Mouse (Mus musculus) hindbrain, embryonic 10.5 days (tissue): ENCODE data around the gene Bivm. TPM values are rescaled to one million over a fixed set of nuclear protein-coding genes. Genes with fewer than 3 reads are reported as not detected.
A peak's percentile ranks its signal among the peaks of the same experiment; 100 is the strongest.

Experiments used
- DNase-seq: peaks from one replicate; pipeline ENCODE4 v3.0.0-alpha.2; 2017; ENCODE audit warnings: low spot score
- H3K27ac ChIP-seq: fragments of 300-500 bp; sonication (generic); 2 replicates; pipeline ENCODE4 v1.5.1; 2016; ENCODE audit warnings: mild to moderate bottlenecking, moderate library complexity
- H3K27me3 ChIP-seq: fragments of 300-500 bp; sonication (generic); 2 replicates; pipeline ENCODE4 v1.6.1; 2016; ENCODE audit warnings: mild to moderate bottlenecking; ENCODE audit not compliant: poor library complexity, insufficient read depth, severe bottlenecking
- H3K36me3 ChIP-seq: fragments of 300-500 bp; sonication (generic); 2 replicates; pipeline ENCODE4 v1.6.1; 2016; ENCODE audit warnings: mild to moderate bottlenecking, moderate library complexity
- H3K4me1 ChIP-seq: fragments of 300-500 bp; sonication (generic); replicated peaks from 2 replicates; pipeline ENCODE4 v1.6.1; 2016; ENCODE audit warnings: mild to moderate bottlenecking
- H3K4me3 ChIP-seq: fragments of 300-500 bp; sonication (generic); 2 replicates; pipeline ENCODE4 v1.5.1; 2016; ENCODE audit warnings: mild to moderate bottlenecking, moderate library complexity
- H3K9me3 ChIP-seq: fragments of 300-500 bp; sonication (generic); 2 replicates; pipeline ENCODE4 v1.6.1; 2016; ENCODE audit warnings: mild to moderate bottlenecking, moderate library complexity
- WGBS: fragments of 180-500 bp; shearing (Covaris S2); methylation state at CpG from one replicate; pipeline ENCODE4 v1.1.7; 2016; 5-methylcytosine and 5-hydroxymethylcytosine counted together
- polyA plus RNA-seq: library from polyadenylated mRNA; unstranded; fragments of >200 nt; fragmentation: Nextera tagmentation; extraction: Ambion mirVana; gene quantifications from 2 replicates; pipeline ENCODE4 v1.2.1, GENCODE M21; 2016

Gene Bivm
- polyA plus RNA-seq, result 19.9 and 21.2 TPM in 2 replicates

GRCm38 (mm10) chr1:44118239-44119054 lies at the start of gene Bivm, which contains the start of gene Kdelc1:
Bivm (plus strand) TSS chr1:44118957.
Kdelc1 (minus strand) TSS chr1:44118808.
- WGBS, result under 1% methylated on average over 39 of the region's 39 CpGs
- H3K27me3 ChIP-seq, result no peaks in the 10 kb centered on the region

GRCm38 (mm10) chr1:44101448-44102225 lies 17.1 kb upstream of the Bivm start:
- Histone ChIP-seq H3K27me3 (no peaks in the 10 kb centered on the region), H3K9me3 (no peaks in the 10 kb centered on the region), H3K36me3 (peaks cover 44% of the 10 kb centered on the region), H3K27ac (peak overlapping the region; percentile 95), H3K4me1 (peaks cover 18% of the 10 kb centered on the region), H3K4me3 (peak overlapping the region; percentile 84)
- under 1% methylated on average over 55 of the region's 55 CpGs for WGBS
- DNase-seq, result peak; percentile 55

More at GRCm38 (mm10) chr1:44118239-44119054, at the start of gene Bivm, which contains the start of gene Kdelc1:
- H3K4me1 ChIP-seq, result peaks cover 18% of the 10 kb centered on the region
- H3K4me3 ChIP-seq, result peak within 1 kb of the TSS; percentile 84
- peak within 1 kb of the TSS; percentile 94 for H3K27ac ChIP-seq
- H3K36me3 ChIP-seq, result peaks cover 41% of the 10 kb centered on the region
- no peaks in the 10 kb centered on the region for H3K9me3 ChIP-seq
- DNase-seq, result peak; percentile 90

- under 1% methylated on average over 55 of the region's 55 CpGs for WGBS
- peak within 1 kb of the TSS; percentile 84 for H3K4me3 ChIP-seq
- peaks cover 18% of the 10 kb centered on the region for H3K4me1 ChIP-seq
- peak; percentile 96 for DNase-seq
- no peaks in the 10 kb centered on the region for H3K9me3 ChIP-seq
- peaks cover 44% of the 10 kb centered on the region for H3K36me3 ChIP-seq
- H3K27me3 ChIP-seq, result no peaks in the 10 kb centered on the region
- H3K27ac ChIP-seq, result peak within 1 kb of the TSS; percentile 95
Observed at GRCm38 (mm10) chr1:44102259-44102717, 16.5 kb upstream of the Bivm start, which contains the start of gene Tex30. Tex30 (minus strand) TSS chr1:44102441.

- peaks cover 18% of the 10 kb centered on the region for H3K4me1 ChIP-seq
- peak overlapping the region; percentile 84 for H3K4me3 ChIP-seq
- H3K27me3 ChIP-seq, result no peaks in the 10 kb centered on the region
- 16% methylated on average over 5 of the region's 5 CpGs for WGBS
- no peaks in the 10 kb centered on the region for H3K9me3 ChIP-seq
- peaks cover 44% of the 10 kb centered on the region for H3K36me3 ChIP-seq
- H3K27ac ChIP-seq, result peak overlapping the region; percentile 95
- peak; percentile 10 for DNase-seq
Observed at GRCm38 (mm10) chr1:44102939-44103338, 15.8 kb upstream of the Bivm start.

- peak overlapping the region; percentile 84 for H3K4me3 ChIP-seq
- H3K27me3 ChIP-seq, result no peaks in the 10 kb centered on the region
- peaks cover 18% of the 10 kb centered on the region for H3K4me1 ChIP-seq
- H3K36me3 ChIP-seq, result peaks cover 45% of the 10 kb centered on the region
- no peak overlapping the region for H3K27ac ChIP-seq
- no peak for DNase-seq
- no peaks in the 10 kb centered on the region for H3K9me3 ChIP-seq
Observed at GRCm38 (mm10) chr1:44117571-44117970, 1.2 kb upstream of the Bivm start.

- peak overlapping the region; percentile 94 for H3K27ac ChIP-seq
- WGBS, result 0% methylated on average over 43 of the region's 43 CpGs
- peak; percentile 88 for DNase-seq
- H3K27me3 ChIP-seq, result no peaks in the 10 kb centered on the region
- peaks cover 40% of the 10 kb centered on the region for H3K36me3 ChIP-seq
- peak overlapping the region; percentile 84 for H3K4me3 ChIP-seq
- H3K4me1 ChIP-seq, result peaks cover 18% of the 10 kb centered on the region
- H3K9me3 ChIP-seq, result no peaks in the 10 kb centered on the region
Observed at GRCm38 (mm10) chr1:44119201-44120073, 680 bp downstream of the Bivm start.

GRCm38 (mm10) chr1:44120074-44120406 lies 1.3 kb downstream of the Bivm start:
- 4% methylated on average over 6 of the region's 6 CpGs for WGBS
- DNase-seq, result no peak
- Histone ChIP-seq H3K36me3 (peaks cover 40% of the 10 kb centered on the region), H3K9me3 (no peaks in the 10 kb centered on the region), H3K4me3 (peak overlapping the region; percentile 84), H3K4me1 (peaks cover 18% of the 10 kb centered on the region), H3K27ac (peak overlapping the region; percentile 94), H3K27me3 (no peaks in the 10 kb centered on the region)

- Histone ChIP-seq H3K9me3 (no peaks in the 10 kb centered on the region), H3K4me3 (no peak overlapping the region), H3K36me3 (peaks cover 37% of the 10 kb centered on the region), H3K27me3 (no peaks in the 10 kb centered on the region), H3K27ac (no peak overlapping the region), H3K4me1 (peaks cover 16% of the 10 kb centered on the region)
- DNase-seq, result no peak
- WGBS, result 90% methylated on average over 3 of the region's 3 CpGs
Observed at GRCm38 (mm10) chr1:44122256-44122655, 3.5 kb downstream of the Bivm start.

GRCm38 (mm10) chr1:44125590-44125989 lies 6.8 kb downstream of the Bivm start:
- Histone ChIP-seq H3K4me3 (no peak overlapping the region), H3K27me3 (no peaks in the 10 kb centered on the region), H3K36me3 (peaks cover 56% of the 10 kb centered on the region), H3K4me1 (peaks cover under 1% of the 10 kb centered on the region), H3K9me3 (no peaks in the 10 kb centered on the region), H3K27ac (no peak overlapping the region)
- DNase-seq, result no peak
- 95% methylated on average over 4 of the region's 4 CpGs for WGBS

GRCm38 (mm10) chr1:44129929-44130581 lies 11.3 kb downstream of the Bivm start:
- DNase-seq, result no peak
- H3K27ac ChIP-seq, result no peak overlapping the region
- no peaks in the 10 kb centered on the region for H3K9me3 ChIP-seq
- 88% methylated on average over 4 of the region's 4 CpGs for WGBS
- H3K36me3 ChIP-seq, result peaks cover 54% of the 10 kb centered on the region
- H3K4me1 ChIP-seq, result no peaks in the 10 kb centered on the region
- no peak overlapping the region for H3K4me3 ChIP-seq
- H3K27me3 ChIP-seq, result no peaks in the 10 kb centered on the region

GRCm38 (mm10) chr1:44140232-44140631 lies 21.5 kb downstream of the Bivm start:
- no peaks in the 10 kb centered on the region for H3K27me3 ChIP-seq
- peaks cover 70% of the 10 kb centered on the region for H3K36me3 ChIP-seq
- 91% methylated on average over 4 of the region's 4 CpGs for WGBS
- no peak overlapping the region for H3K27ac ChIP-seq
- H3K9me3 ChIP-seq, result no peaks in the 10 kb centered on the region
- DNase-seq, result no peak
- H3K4me3 ChIP-seq, result no peak overlapping the region
- no peaks in the 10 kb centered on the region for H3K4me1 ChIP-seq

- Histone ChIP-seq H3K4me1 (0 out of 2 replicates have a peak, but pooled peaks cover 3% of the 10 kb centered on the region), H3K27me3 (no peaks in the 10 kb centered on the region), H3K9me3 (no peaks in the 10 kb centered on the region), H3K36me3 (peaks cover 58% of the 10 kb centered on the region), H3K27ac (no peak overlapping the region), H3K4me3 (no peak overlapping the region)
- DNase-seq, result no peak
- 86% methylated on average over 5 of the region's 5 CpGs for WGBS
Observed at GRCm38 (mm10) chr1:44142747-44143146, 24.0 kb downstream of the Bivm start.
